Mouse (Mus musculus) heart, postnatal 0 days (tissue): ENCODE data around the gene Prox1. TPM values are rescaled to one million over a fixed set of nuclear protein-coding genes. Genes with fewer than 3 reads are reported as not detected.

Experiments
- ATAC-seq: fragments of 200-750 bp; cut with Nextera tagmentation; 2 replicates; pipeline ENCODE4 v1.8.0; 2017; ENCODE audit warnings: low read depth, moderate number of reproducible peaks, moderate library complexity; ENCODE audit not compliant: insufficient read depth
- DNase-seq: peaks from one replicate; pipeline ENCODE4 v3.0.0-alpha.2; 2016; ENCODE audit warnings: low spot score
- H3K27ac ChIP-seq: fragments of 300-500 bp; sonication (generic); 2 replicates; pipeline ENCODE4 v1.5.1; 2014; ENCODE audit warnings: low read depth, mild to moderate bottlenecking
- H3K27me3 ChIP-seq: fragments of 300-500 bp; sonication (generic); 2 replicates; pipeline ENCODE4 v1.6.1; 2014; ENCODE audit warnings: low read length, mixed read lengths; ENCODE audit not compliant: control insufficient read depth, insufficient read depth
- H3K36me3 ChIP-seq: fragments of 300-500 bp; sonication (generic); replicated peaks from 2 replicates; pipeline ENCODE4 v1.6.1; 2014; ENCODE audit warnings: low read length, mixed read lengths; ENCODE audit not compliant: control insufficient read depth, insufficient read depth
- H3K4me1 ChIP-seq: fragments of 300-500 bp; sonication (generic); 2 replicates; pipeline ENCODE4 v1.6.1; 2014; ENCODE audit warnings: antibody characterized with exemption; ENCODE audit not compliant: control insufficient read depth, insufficient read depth
- H3K4me2 ChIP-seq: fragments of 300-500 bp; sonication (generic); 2 replicates; pipeline ENCODE4 v1.6.1; 2014; ENCODE audit warnings: low read depth, mild to moderate bottlenecking, low read length, moderate library complexity
- H3K4me3 ChIP-seq: fragments of 300-500 bp; sonication (generic); 2 replicates; pipeline ENCODE4 v1.5.1; 2014; ENCODE audit warnings: low read depth, low read length
- H3K9ac ChIP-seq: fragments of 300-500 bp; sonication (generic); replicated peaks from 2 replicates; pipeline ENCODE4 v1.6.1; 2014; ENCODE audit warnings: low read depth, low read length, mixed read lengths
- H3K9me3 ChIP-seq: fragments of 300-500 bp; sonication (generic); replicated peaks from 2 replicates; pipeline ENCODE4 v1.6.1; 2016; ENCODE audit warnings: low read length; ENCODE audit not compliant: control insufficient read depth
- CTCF ChIP-seq: IDR thresholded peaks from 2 replicates; pipeline ENCODE4 v1.5.1; 2016; ENCODE audit warnings: antibody characterized with exemption, control low read depth, low read depth
- EP300 ChIP-seq: IDR thresholded peaks from 2 replicates; pipeline ENCODE4 v1.6.1; 2016; ENCODE audit warnings: antibody characterized with exemption, low read depth
- WGBS: fragments of 180-500 bp; shearing (Covaris S2); extraction: QIAGEN DNeasy Blood & Tissue Kit; methylation state at CpG from one replicate; pipeline ENCODE4 v1.1.7; 2014; 5-methylcytosine and 5-hydroxymethylcytosine counted together
- polyA plus RNA-seq: library from polyadenylated mRNA; unstranded; fragments of >200 nt; fragmentation: Nextera tagmentation; extraction: Ambion mirVana; gene quantifications from 2 replicates; pipeline ENCODE4 v1.2.1, GENCODE M21; 2015
- total RNA-seq: library from RNA; depleted of rRNA; stranded (reverse); fragments of >200 nt; gene quantifications from 2 replicates; pipeline ENCODE4 v1.2.3, GENCODE M21; 2014; ENCODE audit warnings: low replicate concordance

Prox1 gene
- total and polyA plus RNA-seq, 2 experiments from 2014 or later: 17.3 to 23.1 TPM

GRCm38 (mm10) chr1:190152603-190153002 is 17.9 kb downstream of the Prox1 start:
- DNase-seq: no peak
- no peak overlapping the region for H3K4me3 ChIP-seq
- no peak overlapping the region for H3K9ac ChIP-seq
- TF ChIP-seq CTCF (no peak), EP300 (no peak)
- peaks cover 13% of the 10 kb centered on the region for H3K36me3 ChIP-seq
- no peaks in the 10 kb centered on the region for H3K9me3 ChIP-seq
- H3K27ac ChIP-seq: no peak overlapping the region
- H3K4me1 ChIP-seq: peaks cover 6% of the 10 kb centered on the region
- H3K27me3 ChIP-seq: no peaks in the 10 kb centered on the region
- H3K4me2 ChIP-seq: no peak overlapping the region
- no peak for ATAC-seq
- 93% methylated on average over 6 of the region's 6 CpGs for WGBS

GRCm38 (mm10) chr1:190149233-190149741 is 21.2 kb downstream of the Prox1 start:
- Histone ChIP-seq H3K9ac (no peak overlapping the region), H3K4me2 (no peak overlapping the region), H3K9me3 (no peaks in the 10 kb centered on the region), H3K27me3 (no peaks in the 10 kb centered on the region), H3K4me3 (no peak overlapping the region), H3K4me1 (peaks cover 19% of the 10 kb centered on the region), H3K36me3 (peaks cover 8% of the 10 kb centered on the region; the same call in 1 of the 2 replicates), H3K27ac (no peak overlapping the region)
- no peak for ATAC-seq
- TF ChIP-seq EP300 (no peak), CTCF (no peak)
- DNase-seq: no peak
- WGBS: 70% methylated on average over 17 of the region's 17 CpGs

GRCm38 (mm10) chr1:190148661-190149232 is 21.8 kb downstream of the Prox1 start:
- H3K9me3 ChIP-seq: no peaks in the 10 kb centered on the region
- H3K4me1 ChIP-seq: peaks cover 21% of the 10 kb centered on the region
- H3K36me3 ChIP-seq: peaks cover 8% of the 10 kb centered on the region; the same call in 1 of the 2 replicates
- no peak overlapping the region for H3K9ac ChIP-seq
- TF ChIP-seq EP300: no peak
- no peak for TF ChIP-seq CTCF
- H3K4me2 ChIP-seq: no peak overlapping the region
- DNase-seq (no peak), ATAC-seq (no peak)
- no peaks in the 10 kb centered on the region for H3K27me3 ChIP-seq
- WGBS: 34% methylated on average over 12 of the region's 12 CpGs
- H3K4me3 ChIP-seq: no peak overlapping the region
- no peak overlapping the region for H3K27ac ChIP-seq

GRCm38 (mm10) chr1:190147816-190148215 is 22.7 kb downstream of the Prox1 start:
- no peak for DNase-seq
- Histone ChIP-seq H3K9ac (no peak overlapping the region), H3K4me3 (no peak overlapping the region), H3K4me2 (no peak overlapping the region), H3K9me3 (no peaks in the 10 kb centered on the region), H3K27me3 (no peaks in the 10 kb centered on the region), H3K4me1 (peaks cover 21% of the 10 kb centered on the region), H3K27ac (no peak overlapping the region), H3K36me3 (peaks cover 1% of the 10 kb centered on the region; the same call in 1 of the 2 replicates)
- TF ChIP-seq CTCF (no peak), EP300 (no peak)
- no peak for ATAC-seq
- WGBS: 82% methylated on average over 6 of the region's 6 CpGs

GRCm38 (mm10) chr1:190144416-190144815 is 26.1 kb downstream of the Prox1 start:
- Histone ChIP-seq H3K27me3 (no peaks in the 10 kb centered on the region), H3K9ac (no peak overlapping the region), H3K4me2 (no peak overlapping the region), H3K9me3 (no peaks in the 10 kb centered on the region), H3K4me3 (no peak overlapping the region), H3K4me1 (peaks cover 23% of the 10 kb centered on the region), H3K36me3 (peaks cover 11% of the 10 kb centered on the region), H3K27ac (peak overlapping the region; percentile 83)
- DNase-seq (peak; percentile 74), ATAC-seq (peak; percentile 34; the same call in 1 of the 2 replicates)
- TF ChIP-seq EP300 (no peak), CTCF (no peak)

- Histone ChIP-seq H3K4me2 (no peak overlapping the region), H3K4me3 (no peak overlapping the region), H3K36me3 (peaks cover 19% of the 10 kb centered on the region), H3K27ac (peak overlapping the region; percentile 83), H3K4me1 (peaks cover 18% of the 10 kb centered on the region; the same call in 1 of the 2 replicates), H3K9ac (no peak overlapping the region), H3K27me3 (no peaks in the 10 kb centered on the region), H3K9me3 (no peaks in the 10 kb centered on the region)
- WGBS: 23% methylated on average over 9 of the region's 9 CpGs
- TF ChIP-seq CTCF (no peak), EP300 (no peak)
- DNase-seq: peak; percentile 63
- ATAC-seq: peak; percentile 72
Measured at GRCm38 (mm10) chr1:190143593-190143992, 26.9 kb downstream of the Prox1 start.
